Mouse (Mus musculus) embryonic facial prominence, embryonic 14.5 days (tissue): ENCODE measurements around the gene Nup62cl. TPM values are rescaled to one million over a fixed set of nuclear protein-coding genes. Genes with fewer than 3 reads are reported as not detected.

Experiments used
- ATAC-seq: fragments of 200-750 bp; cut with Nextera tagmentation; 2 replicates; pipeline ENCODE4 v1.8.0; 2017; ENCODE audit warnings: low read depth, moderate number of reproducible peaks, moderate TSS enrichment
- DNase-seq: peaks from one replicate; pipeline ENCODE4 v3.0.0-alpha.2; 2015; ENCODE audit warnings: low spot score
- H3K27ac ChIP-seq: fragments of 300-500 bp; sonication (generic); replicated peaks from 2 replicates; pipeline ENCODE4 v1.5.1; 2014; ENCODE audit warnings: low read depth, mild to moderate bottlenecking, low read length, moderate library complexity
- H3K27me3 ChIP-seq: fragments of 300-500 bp; sonication (generic); replicated peaks from 2 replicates; pipeline ENCODE4 v1.6.1; 2014; ENCODE audit warnings: low read length; ENCODE audit not compliant: control insufficient read depth, insufficient read depth
- H3K36me3 ChIP-seq: fragments of 300-500 bp; sonication (generic); 2 replicates; pipeline ENCODE4 v1.6.1; 2014; ENCODE audit warnings: low read length, mixed read lengths; ENCODE audit not compliant: control insufficient read depth, insufficient read depth
- H3K4me1 ChIP-seq: fragments of 300-500 bp; sonication (generic); 2 replicates; pipeline ENCODE4 v1.6.1; 2014; ENCODE audit warnings: antibody characterized with exemption, low read length; ENCODE audit not compliant: control insufficient read depth, insufficient read depth
- H3K4me2 ChIP-seq: fragments of 300-500 bp; sonication (generic); 2 replicates; pipeline ENCODE4 v1.6.1; 2014; ENCODE audit warnings: low read depth, mild to moderate bottlenecking, low read length, moderate library complexity, mixed read lengths
- H3K4me3 ChIP-seq: fragments of 300-500 bp; sonication (generic); 2 replicates; pipeline ENCODE4 v1.5.1; 2014; ENCODE audit warnings: low read depth, mild to moderate bottlenecking, low read length
- H3K9ac ChIP-seq: fragments of 300-500 bp; sonication (generic); 2 replicates; pipeline ENCODE4 v1.6.1; 2014; ENCODE audit warnings: low read depth, mild to moderate bottlenecking, low read length, moderate library complexity, mixed read lengths
- H3K9me3 ChIP-seq: fragments of 300-500 bp; sonication (generic); 2 replicates; pipeline ENCODE4 v1.6.1; 2016; ENCODE audit warnings: low read length; ENCODE audit not compliant: control insufficient read depth
- WGBS: fragments of 180-500 bp; shearing (Covaris S2); extraction: QIAGEN DNeasy Blood & Tissue Kit; methylation state at CpG from one replicate; pipeline ENCODE4 v1.1.7; 2014; 5-methylcytosine and 5-hydroxymethylcytosine counted together
- polyA plus RNA-seq: library from polyadenylated mRNA; unstranded; fragments of >200 nt; fragmentation: Nextera tagmentation; extraction: Ambion mirVana; gene quantifications from 2 replicates; pipeline ENCODE4 v1.2.1, GENCODE M21; 2014

Gene Nup62cl
- polyA plus RNA-seq, result 2.6 and 4.4 TPM in 2 replicates

GRCm38 (mm10) chrX:140062135-140062975, at the start of gene Nup62cl, which contains the start of gene Pih1h3b:
TSS of gene Nup62cl (minus strand) at chrX:140062712.
TSS of gene Pih1h3b (plus strand) at chrX:140062879.
- DNase-seq, result peak; percentile 45

GRCm38 (mm10) chrX:140094066-140094465, 31.6 kb upstream of the Nup62cl start:
- Histone ChIP-seq H3K9ac (no peak overlapping the region), H3K9me3 (no peaks in the 10 kb centered on the region), H3K4me2 (no peak overlapping the region), H3K4me3 (no peak overlapping the region), H3K4me1 (no peaks in the 10 kb centered on the region), H3K27me3 (0 out of 2 replicates have a peak, but pooled peaks cover 4% of the 10 kb centered on the region), H3K36me3 (no peaks in the 10 kb centered on the region), H3K27ac (no peak overlapping the region)
- no peak for DNase-seq
- ATAC-seq, result no peak
- WGBS, result 66% methylated on average over 2 of the region's 2 CpGs

More at GRCm38 (mm10) chrX:140062135-140062975, at the start of gene Nup62cl, which contains the start of gene Pih1h3b:
- Histone ChIP-seq H3K36me3 (no peaks in the 10 kb centered on the region), H3K4me3 (peak within 1 kb of the TSS; percentile 41), H3K27ac (no peak within 1 kb of the TSS), H3K4me2 (peak within 1 kb of the TSS; percentile 53), H3K27me3 (peaks cover 36% of the 10 kb centered on the region), H3K9me3 (peaks cover 14% of the 10 kb centered on the region), H3K4me1 (no peaks in the 10 kb centered on the region), H3K9ac (no peak within 1 kb of the TSS)
- ATAC-seq, result peak; percentile 79; the same call in 1 of the 2 replicates
- 25% methylated on average over 55 of the region's 64 CpGs for WGBS

GRCm38 (mm10) chrX:140082535-140082934, 20.0 kb upstream of the Nup62cl start:
- no peak overlapping the region for H3K27ac ChIP-seq
- no peak for ATAC-seq
- H3K4me1 ChIP-seq, result no peaks in the 10 kb centered on the region
- H3K4me3 ChIP-seq, result no peak overlapping the region
- no peaks in the 10 kb centered on the region for H3K9me3 ChIP-seq
- 87% methylated on average over 2 of the region's 2 CpGs for WGBS
- no peaks in the 10 kb centered on the region for H3K36me3 ChIP-seq
- H3K9ac ChIP-seq, result no peak overlapping the region
- DNase-seq, result no peak
- H3K4me2 ChIP-seq, result no peak overlapping the region
- H3K27me3 ChIP-seq, result no peaks in the 10 kb centered on the region; the same call in 1 of the 2 replicates

GRCm38 (mm10) chrX:140060886-140061874, 1.3 kb downstream of the Nup62cl start:
- Histone ChIP-seq H3K9ac (no peak overlapping the region), H3K27ac (no peak overlapping the region), H3K4me1 (no peaks in the 10 kb centered on the region), H3K4me2 (peak overlapping the region; percentile 53), H3K9me3 (peaks cover 14% of the 10 kb centered on the region), H3K36me3 (no peaks in the 10 kb centered on the region), H3K27me3 (peaks cover 42% of the 10 kb centered on the region), H3K4me3 (peak overlapping the region; percentile 41)
- ATAC-seq (no peak), DNase-seq (peak; percentile 13)
- 23% methylated on average over 58 of the region's 90 CpGs for WGBS

GRCm38 (mm10) chrX:139998691-139999065, 63.8 kb downstream of the Nup62cl start:
- Histone ChIP-seq H3K36me3 (peaks cover 6% of the 10 kb centered on the region; the same call in 1 of the 2 replicates), H3K4me1 (no peaks in the 10 kb centered on the region), H3K27ac (no peak overlapping the region), H3K4me3 (peak overlapping the region; percentile 56), H3K9ac (no peak overlapping the region), H3K4me2 (no peak overlapping the region), H3K9me3 (no peaks in the 10 kb centered on the region), H3K27me3 (peaks cover 13% of the 10 kb centered on the region)
- WGBS, result 83% methylated on average over 4 of the region's 4 CpGs
- ATAC-seq (no peak), DNase-seq (no peak)

- Histone ChIP-seq H3K4me2 (peak within 1 kb of the TSS; percentile 55), H3K9ac (peak within 1 kb of the TSS; percentile 74), H3K27me3 (peaks cover 8% of the 10 kb centered on the region), H3K4me3 (peak within 1 kb of the TSS; percentile 56), H3K27ac (peak within 1 kb of the TSS; percentile 74), H3K36me3 (peaks cover 10% of the 10 kb centered on the region; the same call in 1 of the 2 replicates), H3K4me1 (no peaks in the 10 kb centered on the region), H3K9me3 (no peaks in the 10 kb centered on the region)
- WGBS, result 15% methylated on average over 25 of the region's 25 CpGs
- DNase-seq (peak; percentile 84), ATAC-seq (peak; percentile 93)
Observed at GRCm38 (mm10) chrX:139997740-139998690, 64.5 kb downstream of the Nup62cl start, which contains the start of gene Rbm41. TSS of gene Rbm41 (minus strand) at chrX:139998595.

- H3K9ac ChIP-seq, result no peak overlapping the region
- no peaks in the 10 kb centered on the region; the same call in 1 of the 2 replicates for H3K36me3 ChIP-seq
- ATAC-seq, result no peak
- no peaks in the 10 kb centered on the region for H3K9me3 ChIP-seq
- no peak overlapping the region for H3K4me2 ChIP-seq
- no peaks in the 10 kb centered on the region for H3K4me1 ChIP-seq
- no peak overlapping the region for H3K4me3 ChIP-seq
- no peak overlapping the region for H3K27ac ChIP-seq
- no peak for DNase-seq
- H3K27me3 ChIP-seq, result no peaks in the 10 kb centered on the region; the same call in none of the 2 replicates
- 84% methylated on average over 5 of the region's 5 CpGs for WGBS
Observed at GRCm38 (mm10) chrX:139982115-139982514, 80.4 kb downstream of the Nup62cl start.
